In the genomic region with DNA sequence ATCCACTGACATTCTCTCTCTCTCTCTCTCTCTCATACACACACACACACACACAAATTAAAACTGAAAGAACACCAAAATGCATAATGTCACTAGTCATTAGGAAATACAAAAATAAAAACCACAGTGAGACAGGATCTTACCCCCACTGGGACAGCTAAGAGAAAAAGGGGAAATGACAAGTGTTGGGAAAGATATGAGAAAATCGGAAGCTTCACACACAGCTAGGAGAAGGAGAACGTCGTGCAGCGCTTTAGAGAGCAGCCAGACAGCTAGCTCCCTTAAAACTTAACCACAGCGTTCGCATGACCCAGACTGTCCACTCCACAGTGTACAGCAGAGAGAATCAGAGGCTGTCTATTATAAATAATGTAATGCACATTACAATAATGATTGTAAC, we compare ENCODE assay signal across 17 mouse cellular contexts.
DNase-seq lines count a peak whose midpoint lies in the region; ATAC-seq and TF ChIP-seq lines count a peak whose summit lies in the region.
"Had no signal": no experiment of that assay in that cellular context is flagged by ENCODE, and none has a peak within 500 bp of the region (broad histone marks: within the 10 kb centered on the region; RNA-seq: fewer than 3 reads in every experiment).

No protein-coding gene starts in this region.

- H3K4me1 ChIP-seq in heart, adult 2 months (ENCODE audit: control insufficient read depth, insufficient read depth, low read length): no peaks in the 10 kb centered on the region
- peaks cover 30% of the 10 kb centered on the region for H3K4me1 ChIP-seq in liver, embryonic 15.5 days (replicated peaks)
- H3K4me1 ChIP-seq in forebrain, embryonic 15.5 days: no peaks in the 10 kb centered on the region
- H3K4me1 ChIP-seq: hindbrain, embryonic 12.5 days; midbrain, embryonic 13.5 days had no signal

- WGBS in heart, adult 2 months: 47% methylated on average over 6 of the region's 6 CpGs
- WGBS in liver, embryonic 15.5 days (ENCODE audit: insufficient replicate concordance): 14% methylated on average over 6 of the region's 6 CpGs
- 93% methylated on average over 6 of the region's 6 CpGs for WGBS in forebrain, embryonic 15.5 days

- peak; percentile 93 for DNase-seq in heart, adult 11 months
- no peak for DNase-seq in heart, adult 2 months
- DNase-seq in c-Kit-positive CD71-negative TER-119-negative erythroid progenitor cells, embryonic 14.5 days (ENCODE audit: low read depth): peak; percentile 28
- peak; percentile 23 to 48 for DNase-seq in monocyte, adult 2 months (ENCODE audit: low read depth in 1 of 2, low spot score in 2 of 2)
- no peak for DNase-seq in heart, postnatal 14 days
- no peak for DNase-seq in layer of hippocampus, postnatal 25 days (ENCODE audit: extremely low spot score in 1 of 2, low spot score in 1 of 2)
- DNase-seq: cerebellum, postnatal 10 days; left cerebral cortex, postnatal 4 days; thymus, postnatal 36 days had no signal

- H3K9me3 ChIP-seq in liver, embryonic 15.5 days (replicated peaks): no peaks in the 10 kb centered on the region
- H3K9me3 ChIP-seq in forebrain, embryonic 15.5 days: no peaks in the 10 kb centered on the region
- H3K9me3 ChIP-seq: hindbrain, embryonic 12.5 days; lung, embryonic 15.5 days; midbrain, embryonic 13.5 days had no signal

- no peaks in the 10 kb centered on the region for H3K79me2 ChIP-seq in heart, adult 2 months (replicated peaks; ENCODE audit: control insufficient read depth, insufficient read depth, low read length)

- no peaks in the 10 kb centered on the region for H3K36me3 ChIP-seq in heart, adult 2 months (ENCODE audit: control insufficient read depth, insufficient read depth, low read length)
- no peaks in the 10 kb centered on the region for H3K36me3 ChIP-seq in liver, embryonic 15.5 days (replicated peaks)
- H3K36me3 ChIP-seq in forebrain, embryonic 15.5 days: no peaks in the 10 kb centered on the region
- H3K36me3 ChIP-seq: hindbrain, embryonic 12.5 days; lung, embryonic 15.5 days; midbrain, embryonic 13.5 days had no signal

- no peak overlapping the region for H3K4me3 ChIP-seq in heart, adult 2 months
- no peak overlapping the region for H3K4me3 ChIP-seq in liver, embryonic 15.5 days (replicated peaks)
- H3K4me3 ChIP-seq in forebrain, embryonic 15.5 days: no peak overlapping the region
- H3K4me3 ChIP-seq: hindbrain, embryonic 12.5 days; layer of hippocampus, adult 2 months; lung, embryonic 15.5 days; midbrain, embryonic 13.5 days had no signal

- H3K9ac ChIP-seq in heart, adult 2 months (ENCODE audit: low read depth, low read length): no peak overlapping the region
- no peak overlapping the region for H3K9ac ChIP-seq in liver, embryonic 15.5 days
- H3K9ac ChIP-seq in forebrain, embryonic 15.5 days (replicated peaks): no peak overlapping the region
- H3K9ac ChIP-seq: hindbrain, embryonic 12.5 days; lung, embryonic 15.5 days; midbrain, embryonic 13.5 days had no signal

- no peaks in the 10 kb centered on the region for H3K27me3 ChIP-seq in heart, adult 2 months (ENCODE audit: control insufficient read depth, insufficient read depth, low read length)
- no peaks in the 10 kb centered on the region for H3K27me3 ChIP-seq in liver, embryonic 15.5 days
- H3K27me3 ChIP-seq in forebrain, embryonic 15.5 days: no peaks in the 10 kb centered on the region
- H3K27me3 ChIP-seq: hindbrain, embryonic 12.5 days; lung, embryonic 15.5 days; midbrain, embryonic 13.5 days; Patski had no signal

- no peak for TF ChIP-seq CTCF in heart, adult 2 months (IDR thresholded peaks at IDR 0.05)

- intact Hi-C loops in heart, adult 2 months (cut with DNase I): no loop called here
- intact Hi-C loops in heart, postnatal 14 days (cut with DNase I): no loop called here

- no peak; the same call in 1 of the 2 replicates for ATAC-seq in liver, embryonic 15.5 days (ENCODE audit: insufficient read depth)
- ATAC-seq in forebrain, embryonic 15.5 days (replicated peaks): no peak
- ATAC-seq: forebrain, embryonic 16.5 days; midbrain, embryonic 13.5 days; Patski had no signal

- H3K27ac ChIP-seq in heart, adult 2 months: no peak overlapping the region
- H3K27ac ChIP-seq in liver, embryonic 15.5 days (replicated peaks): no peak overlapping the region
- H3K27ac ChIP-seq in forebrain, embryonic 15.5 days (replicated peaks): no peak overlapping the region
- H3K27ac ChIP-seq: hindbrain, embryonic 12.5 days; lung, embryonic 15.5 days; midbrain, embryonic 13.5 days had no signal

- peak overlapping the region; percentile 23 for H3K4me2 ChIP-seq in liver, embryonic 15.5 days
- H3K4me2 ChIP-seq in forebrain, embryonic 15.5 days (replicated peaks): no peak overlapping the region
- H3K4me2 ChIP-seq: hindbrain, embryonic 12.5 days; lung, embryonic 15.5 days; midbrain, embryonic 13.5 days had no signal

- TF ChIP-seq EP300 in heart, adult 2 months (IDR thresholded peaks at IDR 0.05; ENCODE audit: insufficient read depth, low read depth, low read length): no peak

- no peak for TF ChIP-seq POLR2A in heart, adult 2 months (IDR thresholded peaks at IDR 0.05; ENCODE audit: insufficient read depth, low read depth, low read length)

Comparison
In these comparisons a context has a peak if more than half of its experiments do, and no peak if none do; other contexts are left out.
1. DNase-seq: peak in heart, adult 11 months (single experiment), c-Kit-positive CD71-negative TER-119-negative erythroid progenitor cells, embryonic 14.5 days (single experiment) and monocyte, adult 2 months (2 of 2); none in heart, adult 2 months (0 of 2), heart, postnatal 14 days (0 of 2) and layer of hippocampus, postnatal 25 days (0 of 2).